Mouse (Mus musculus): Measurements from ENCODE around the gene Nrip1.

DNA sequence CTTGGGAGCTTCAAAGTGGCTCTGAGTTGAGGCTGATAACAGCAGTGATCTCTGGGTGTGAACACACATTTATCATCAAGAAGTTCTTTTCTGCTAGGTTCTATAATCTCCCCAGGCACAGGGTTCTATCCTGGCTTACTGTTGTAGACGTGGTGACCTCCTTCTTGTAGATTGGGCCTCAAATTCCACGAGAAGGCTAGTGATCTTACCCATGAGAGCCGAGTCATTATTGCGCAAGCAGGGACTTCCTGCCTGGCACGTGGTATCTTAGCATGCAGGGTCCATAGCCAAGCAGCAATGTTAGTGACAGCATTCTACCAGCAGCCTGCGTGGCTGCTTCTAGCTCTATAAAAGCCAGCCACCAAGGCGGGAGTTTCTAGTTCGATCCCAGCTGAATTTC, 32.0 kb downstream of the Nrip1 start:
- TF ChIP-seq POLR2A (IDR thresholded peaks at IDR 0.05; ENCODE audit: insufficient read depth, low read depth, low read length), result no peak
- no peak for TF ChIP-seq CTCF (IDR thresholded peaks at IDR 0.05)

Measured in heart, adult 2 months (tissue).